Mouse (Mus musculus): Measurements from ENCODE around the gene Zfr. TPM values are rescaled to one million over a fixed set of nuclear protein-coding genes. Genes with fewer than 3 reads are reported as not detected.

The Zfr gene
- polyA plus RNA-seq, 1 experiment from 2014 or later = 113 TPM

GRCm38 (mm10) chr15:12218583-12219382 is 101.2 kb downstream of the Zfr start:
- no peak overlapping the region for H3K4me2 ChIP-seq
- no peak overlapping the region for H3K9ac ChIP-seq (replicated peaks)
- H3K4me3 ChIP-seq (replicated peaks) = no peak overlapping the region
- no peaks in the 10 kb centered on the region for H3K27me3 ChIP-seq
- H3K36me3 ChIP-seq = no peaks in the 10 kb centered on the region
- H3K9me3 ChIP-seq = no peaks in the 10 kb centered on the region
- H3K4me1 ChIP-seq (replicated peaks) = peaks cover 22% of the 10 kb centered on the region
- no peak for ATAC-seq (ENCODE audit: insufficient number of reproducible peaks, insufficient read depth, low FRiP score, low TSS enrichment, low read depth)
- H3K27ac ChIP-seq = no peak overlapping the region
- 79% methylated on average over 11 of the region's 11 CpGs for WGBS

- Histone ChIP-seq H3K9me3 (no peaks in the 10 kb centered on the region), H3K4me2 (no peak overlapping the region), H3K27me3 (no peaks in the 10 kb centered on the region), H3K27ac (no peak overlapping the region), H3K4me1 (replicated peaks) (peaks cover 16% of the 10 kb centered on the region), H3K4me3 (replicated peaks) (no peak overlapping the region), H3K9ac (replicated peaks) (no peak overlapping the region), H3K36me3 (no peaks in the 10 kb centered on the region)
- ATAC-seq (ENCODE audit: insufficient number of reproducible peaks, insufficient read depth, low FRiP score, low TSS enrichment, low read depth) = no peak
- 90% methylated on average over 13 of the region's 13 CpGs for WGBS
Observed at GRCm38 (mm10) chr15:12221131-12221530, 103.5 kb downstream of the Zfr start.

GRCm38 (mm10) chr15:12222564-12223302 is 105.1 kb downstream of the Zfr start:
- WGBS = 48% methylated on average over 8 of the region's 8 CpGs
- H3K9ac ChIP-seq (replicated peaks) = no peak overlapping the region
- peaks cover 14% of the 10 kb centered on the region for H3K4me1 ChIP-seq (replicated peaks)
- no peaks in the 10 kb centered on the region for H3K9me3 ChIP-seq
- no peaks in the 10 kb centered on the region for H3K36me3 ChIP-seq
- H3K4me2 ChIP-seq = no peak overlapping the region
- ATAC-seq (ENCODE audit: insufficient number of reproducible peaks, insufficient read depth, low FRiP score, low TSS enrichment, low read depth) = no peak
- no peak overlapping the region for H3K4me3 ChIP-seq (replicated peaks)
- no peaks in the 10 kb centered on the region for H3K27me3 ChIP-seq
- H3K27ac ChIP-seq = no peak overlapping the region

GRCm38 (mm10) chr15:12223393-12223792 is 105.8 kb downstream of the Zfr start:
- Histone ChIP-seq H3K36me3 (no peaks in the 10 kb centered on the region), H3K4me3 (replicated peaks) (no peak overlapping the region), H3K27me3 (no peaks in the 10 kb centered on the region), H3K4me1 (replicated peaks) (peaks cover 14% of the 10 kb centered on the region), H3K27ac (no peak overlapping the region), H3K9me3 (no peaks in the 10 kb centered on the region), H3K9ac (replicated peaks) (no peak overlapping the region), H3K4me2 (no peak overlapping the region)
- no peak for ATAC-seq (ENCODE audit: insufficient number of reproducible peaks, insufficient read depth, low FRiP score, low TSS enrichment, low read depth)
- WGBS = 85% methylated on average over 6 of the region's 6 CpGs

- no peak overlapping the region for H3K4me2 ChIP-seq
- peaks cover 16% of the 10 kb centered on the region for H3K4me1 ChIP-seq (replicated peaks)
- H3K9me3 ChIP-seq = no peaks in the 10 kb centered on the region
- ATAC-seq (ENCODE audit: insufficient number of reproducible peaks, insufficient read depth, low FRiP score, low TSS enrichment, low read depth) = no peak
- no peak overlapping the region for H3K4me3 ChIP-seq (replicated peaks)
- no peak overlapping the region for H3K9ac ChIP-seq (replicated peaks)
- no peaks in the 10 kb centered on the region for H3K36me3 ChIP-seq
- 83% methylated on average over 2 of the region's 2 CpGs for WGBS
- H3K27me3 ChIP-seq = no peaks in the 10 kb centered on the region
- H3K27ac ChIP-seq = no peak overlapping the region
Observed at GRCm38 (mm10) chr15:12224239-12224638, 106.6 kb downstream of the Zfr start.

GRCm38 (mm10) chr15:12225062-12225461 is 107.4 kb downstream of the Zfr start:
- Histone ChIP-seq H3K4me2 (no peak overlapping the region), H3K4me3 (replicated peaks) (no peak overlapping the region), H3K36me3 (no peaks in the 10 kb centered on the region), H3K4me1 (replicated peaks) (peaks cover 21% of the 10 kb centered on the region), H3K9ac (replicated peaks) (no peak overlapping the region), H3K27ac (no peak overlapping the region), H3K9me3 (no peaks in the 10 kb centered on the region), H3K27me3 (no peaks in the 10 kb centered on the region)
- 82% methylated on average over 4 of the region's 4 CpGs for WGBS
- ATAC-seq (ENCODE audit: insufficient number of reproducible peaks, insufficient read depth, low FRiP score, low TSS enrichment, low read depth) = no peak

- Histone ChIP-seq H3K4me2 (no peak overlapping the region), H3K4me1 (replicated peaks) (peaks cover 28% of the 10 kb centered on the region), H3K4me3 (replicated peaks) (no peak overlapping the region), H3K9me3 (no peaks in the 10 kb centered on the region), H3K36me3 (peaks cover 8% of the 10 kb centered on the region; the same call in 1 of the 2 replicates), H3K27me3 (no peaks in the 10 kb centered on the region), H3K9ac (replicated peaks) (no peak overlapping the region), H3K27ac (no peak overlapping the region)
- 95% methylated on average over 15 of the region's 15 CpGs for WGBS
- no peak for ATAC-seq (ENCODE audit: insufficient number of reproducible peaks, insufficient read depth, low FRiP score, low TSS enrichment, low read depth)
Observed at GRCm38 (mm10) chr15:12226908-12227307, 109.3 kb downstream of the Zfr start.

GRCm38 (mm10) chr15:12227355-12227754 is 109.7 kb downstream of the Zfr start:
- peaks cover 13% of the 10 kb centered on the region; the same call in 1 of the 2 replicates for H3K36me3 ChIP-seq
- no peaks in the 10 kb centered on the region for H3K27me3 ChIP-seq

GRCm38 (mm10) chr15:12229603-12230242 is 112.1 kb downstream of the Zfr start:
- Histone ChIP-seq H3K36me3 (peaks cover 34% of the 10 kb centered on the region), H3K9me3 (no peaks in the 10 kb centered on the region), H3K27ac (no peak overlapping the region), H3K27me3 (no peaks in the 10 kb centered on the region), H3K4me3 (replicated peaks) (no peak overlapping the region), H3K4me2 (no peak overlapping the region), H3K4me1 (replicated peaks) (peaks cover 30% of the 10 kb centered on the region), H3K9ac (replicated peaks) (no peak overlapping the region)
- WGBS = 68% methylated on average over 10 of the region's 10 CpGs
- ATAC-seq (ENCODE audit: insufficient number of reproducible peaks, insufficient read depth, low FRiP score, low TSS enrichment, low read depth) = no peak

More at GRCm38 (mm10) chr15:12227355-12227754, 109.7 kb downstream of the Zfr start:
- 92% methylated on average over 4 of the region's 4 CpGs for WGBS
- Histone ChIP-seq H3K9me3 (no peaks in the 10 kb centered on the region), H3K4me2 (no peak overlapping the region), H3K27ac (0 out of 2 replicates have a peak overlapping the region, but pooled peaks have one; percentile 29), H3K9ac (replicated peaks) (no peak overlapping the region), H3K4me3 (replicated peaks) (no peak overlapping the region), H3K4me1 (replicated peaks) (peaks cover 28% of the 10 kb centered on the region)
- no peak for ATAC-seq (ENCODE audit: insufficient number of reproducible peaks, insufficient read depth, low FRiP score, low TSS enrichment, low read depth)

- Histone ChIP-seq H3K4me1 (replicated peaks) (peaks cover 30% of the 10 kb centered on the region), H3K4me2 (no peak overlapping the region), H3K9me3 (no peaks in the 10 kb centered on the region), H3K36me3 (peaks cover 40% of the 10 kb centered on the region), H3K27ac (0 out of 2 replicates have a peak overlapping the region, but pooled peaks have one; percentile 50), H3K4me3 (replicated peaks) (no peak overlapping the region), H3K9ac (replicated peaks) (no peak overlapping the region), H3K27me3 (no peaks in the 10 kb centered on the region)
- WGBS = 60% methylated on average over 12 of the region's 12 CpGs
- ATAC-seq (ENCODE audit: insufficient number of reproducible peaks, insufficient read depth, low FRiP score, low TSS enrichment, low read depth) = no peak
Observed at GRCm38 (mm10) chr15:12230243-12230935, 112.8 kb downstream of the Zfr start.

GRCm38 (mm10) chr15:12231462-12231861 is 113.8 kb downstream of the Zfr start:
- 86% methylated on average over 6 of the region's 6 CpGs for WGBS
- Histone ChIP-seq H3K4me3 (replicated peaks) (no peak overlapping the region), H3K9me3 (no peaks in the 10 kb centered on the region), H3K27me3 (no peaks in the 10 kb centered on the region), H3K9ac (replicated peaks) (no peak overlapping the region), H3K4me1 (replicated peaks) (peaks cover 30% of the 10 kb centered on the region), H3K36me3 (peaks cover 48% of the 10 kb centered on the region), H3K27ac (no peak overlapping the region), H3K4me2 (no peak overlapping the region)
- ATAC-seq (ENCODE audit: insufficient number of reproducible peaks, insufficient read depth, low FRiP score, low TSS enrichment, low read depth) = no peak

Data from limb, embryonic 12.5 days (tissue).